Mouse (Mus musculus) testis, adult 2 months (tissue): Measurements from ENCODE around the gene Rbpjl. TPM values are rescaled to one million over a fixed set of nuclear protein-coding genes. Genes with fewer than 3 reads are reported as not detected.
A peak's percentile ranks its signal among the peaks of the same experiment; 100 is the strongest.

ENCODE experiments used
- H3K27ac ChIP-seq: fragments of 200-500 bp; 2 replicates; pipeline ENCODE4 v1.5.1; 2012; ENCODE audit warnings: low read depth, low read length; ENCODE audit not compliant: control insufficient read depth, insufficient read depth
- H3K27me3 ChIP-seq: fragments of 200-500 bp; 2 replicates; pipeline ENCODE4 v1.6.1; 2012; ENCODE audit warnings: mild to moderate bottlenecking, low read length, moderate library complexity; ENCODE audit not compliant: control insufficient read depth, insufficient read depth
- H3K36me3 ChIP-seq: fragments of 200-500 bp; 2 replicates; pipeline ENCODE4 v1.6.1; 2012; ENCODE audit warnings: mild to moderate bottlenecking, low read length; ENCODE audit not compliant: control insufficient read depth, insufficient read depth
- H3K4me1 ChIP-seq: fragments of 200-500 bp; 2 replicates; pipeline ENCODE4 v1.6.1; 2012; ENCODE audit warnings: low read length; ENCODE audit not compliant: control insufficient read depth, insufficient read depth
- H3K4me3 ChIP-seq: fragments of 200-500 bp; 2 replicates; pipeline ENCODE4 v1.5.1; 2012; ENCODE audit warnings: low read depth, mild to moderate bottlenecking, low read length, moderate library complexity, mixed read lengths; ENCODE audit not compliant: control insufficient read depth
- CTCF ChIP-seq: fragments of 200-500 bp; IDR thresholded peaks from 2 replicates; pipeline ENCODE4 v1.5.1; 2012; ENCODE audit warnings: low read depth, mild to moderate bottlenecking, inconsistent platforms, low read length, moderate library complexity; ENCODE audit not compliant: control insufficient read depth, insufficient read depth, insufficient replicate concordance
- POLR2A ChIP-seq: fragments of 200-500 bp; IDR thresholded peaks from 2 replicates; pipeline ENCODE4 v1.6.1; 2012; ENCODE audit warnings: low read depth, mild to moderate bottlenecking, inconsistent platforms, low read length, moderate library complexity; ENCODE audit not compliant: control insufficient read depth
- polyA plus RNA-seq: library from polyadenylated mRNA; depleted of rRNA; stranded (reverse); fragments of >200 nt; gene quantifications from 2 replicates; pipeline ENCODE4 v1.2.3, GENCODE M21; 2012

Rbpjl gene
- polyA plus RNA-seq, 1 experiment: 0.04 TPM

- no peak for TF ChIP-seq POLR2A
- no peak for TF ChIP-seq CTCF
- H3K27ac ChIP-seq: peak overlapping the region; percentile 36; the same call in 1 of the 2 replicates
- H3K4me1 ChIP-seq: no peaks in the 10 kb centered on the region
- no peaks in the 10 kb centered on the region for H3K27me3 ChIP-seq
- H3K4me3 ChIP-seq: no peak overlapping the region
- no peaks in the 10 kb centered on the region for H3K36me3 ChIP-seq
These were observed 46.0 kb downstream of the Rbpjl start for GRCm38 (mm10) chr2:164448921-164449320.

GRCm38 (mm10) chr2:164449341-164450042 lies 46.6 kb downstream of the Rbpjl start:
- Histone ChIP-seq H3K4me1 (no peaks in the 10 kb centered on the region), H3K36me3 (no peaks in the 10 kb centered on the region), H3K27ac (peak overlapping the region; percentile 9), H3K27me3 (no peaks in the 10 kb centered on the region), H3K4me3 (no peak overlapping the region)
- TF ChIP-seq POLR2A: no peak
- no peak for TF ChIP-seq CTCF

- Histone ChIP-seq H3K4me3 (no peak overlapping the region), H3K27me3 (no peaks in the 10 kb centered on the region), H3K27ac (no peak overlapping the region), H3K4me1 (peaks cover 6% of the 10 kb centered on the region), H3K36me3 (no peaks in the 10 kb centered on the region)
- TF ChIP-seq POLR2A (no peak), CTCF (no peak)
These were observed 49.2 kb downstream of the Rbpjl start for GRCm38 (mm10) chr2:164452000-164452676.

- Histone ChIP-seq H3K4me3 (no peak overlapping the region), H3K36me3 (no peaks in the 10 kb centered on the region), H3K27ac (no peak overlapping the region), H3K27me3 (no peaks in the 10 kb centered on the region), H3K4me1 (peaks cover 6% of the 10 kb centered on the region)
- TF ChIP-seq POLR2A (no peak), CTCF (no peak)
These were observed 50.3 kb downstream of the Rbpjl start for GRCm38 (mm10) chr2:164453047-164453757.

- no peak overlapping the region for H3K27ac ChIP-seq
These were observed 51.1 kb downstream of the Rbpjl start for GRCm38 (mm10) chr2:164453887-164454500.

GRCm38 (mm10) chr2:164454846-164455245 lies 51.9 kb downstream of the Rbpjl start:
- Histone ChIP-seq H3K4me1 (peaks cover 6% of the 10 kb centered on the region), H3K27ac (peak overlapping the region; percentile 58), H3K4me3 (no peak overlapping the region), H3K36me3 (no peaks in the 10 kb centered on the region), H3K27me3 (no peaks in the 10 kb centered on the region)
- TF ChIP-seq CTCF (no peak), POLR2A (no peak)

More at GRCm38 (mm10) chr2:164453887-164454500, 51.1 kb downstream of the Rbpjl start:
- TF ChIP-seq CTCF (no peak), POLR2A (no peak)
- H3K4me3 ChIP-seq: no peak overlapping the region
- peaks cover 6% of the 10 kb centered on the region for H3K4me1 ChIP-seq
- no peaks in the 10 kb centered on the region for H3K36me3 ChIP-seq
- H3K27me3 ChIP-seq: no peaks in the 10 kb centered on the region

- TF ChIP-seq POLR2A (no peak), CTCF (no peak)
- Histone ChIP-seq H3K27ac (peak overlapping the region; percentile 58; the same call in 1 of the 2 replicates), H3K4me3 (no peak overlapping the region), H3K4me1 (peaks cover 6% of the 10 kb centered on the region), H3K27me3 (no peaks in the 10 kb centered on the region), H3K36me3 (no peaks in the 10 kb centered on the region)
These were observed 52.7 kb downstream of the Rbpjl start for GRCm38 (mm10) chr2:164455421-164456190.
